Mouse (Mus musculus): ENCODE results near the gene Pdzk1ip1.

GRCm38 (mm10) chr4:115113266-115113665 is 24.8 kb downstream of the Pdzk1ip1 start:
- no peak for TF ChIP-seq TAL1 (IDR thresholded peaks at IDR 0.05; ENCODE audit: low read length)
- no peak for TF ChIP-seq GATA1 (IDR thresholded peaks at IDR 0.05; ENCODE audit: low read length)
